Mouse (Mus musculus): ENCODE measurements at regions not wholly inside any gene's neighbourhood (a gene's known extent, or its start where the extent isn't known, plus 50 kb on each side); places are given as distances from the start of the nearest gene placed in this dataset.
A peak's percentile ranks its signal among the peaks of the same experiment; 100 is the strongest.
"Not testable (repeated sequence)": the region's sequence is repeated elsewhere in the genome, so short reads cannot be mapped to it uniquely, and the experiment has no call there.

DNA sequence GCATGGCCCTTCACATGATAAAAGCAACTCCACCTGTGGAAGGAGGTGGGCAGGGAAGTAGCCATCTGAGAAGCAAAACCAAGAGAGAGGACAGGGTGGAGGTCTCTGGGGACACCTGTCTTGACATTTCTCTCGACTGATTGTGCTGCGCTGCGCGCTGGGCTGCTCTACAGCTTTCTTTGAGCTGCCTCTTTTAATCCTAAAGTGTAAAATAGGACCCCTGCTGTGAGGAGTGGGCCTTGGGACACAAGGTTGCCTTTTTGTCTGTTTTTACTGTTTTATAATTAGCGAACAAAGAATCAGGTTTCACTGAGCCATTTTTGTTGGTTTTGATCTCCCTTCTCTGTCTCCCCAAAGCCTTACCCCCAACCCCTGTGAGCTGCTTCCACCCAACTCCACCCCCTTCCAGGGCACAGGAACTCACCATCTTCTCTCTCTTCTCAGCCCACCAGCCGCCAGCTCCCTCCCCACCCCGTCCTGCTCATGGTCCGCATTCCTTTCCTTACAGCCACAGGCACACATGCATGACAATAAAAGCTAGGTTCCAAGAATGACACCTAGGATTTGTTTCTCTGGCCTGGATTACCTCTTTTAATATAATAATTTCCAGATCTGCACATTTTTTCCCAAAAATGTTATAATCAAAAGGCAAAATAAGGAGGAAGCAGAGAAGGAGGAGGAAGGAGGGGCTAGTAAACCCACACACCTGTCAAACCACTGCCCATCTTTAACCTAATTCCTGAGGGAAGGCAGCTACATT lies 57.3 kb downstream of the Cbln4 start:
- no peak for DNase-seq

DNA sequence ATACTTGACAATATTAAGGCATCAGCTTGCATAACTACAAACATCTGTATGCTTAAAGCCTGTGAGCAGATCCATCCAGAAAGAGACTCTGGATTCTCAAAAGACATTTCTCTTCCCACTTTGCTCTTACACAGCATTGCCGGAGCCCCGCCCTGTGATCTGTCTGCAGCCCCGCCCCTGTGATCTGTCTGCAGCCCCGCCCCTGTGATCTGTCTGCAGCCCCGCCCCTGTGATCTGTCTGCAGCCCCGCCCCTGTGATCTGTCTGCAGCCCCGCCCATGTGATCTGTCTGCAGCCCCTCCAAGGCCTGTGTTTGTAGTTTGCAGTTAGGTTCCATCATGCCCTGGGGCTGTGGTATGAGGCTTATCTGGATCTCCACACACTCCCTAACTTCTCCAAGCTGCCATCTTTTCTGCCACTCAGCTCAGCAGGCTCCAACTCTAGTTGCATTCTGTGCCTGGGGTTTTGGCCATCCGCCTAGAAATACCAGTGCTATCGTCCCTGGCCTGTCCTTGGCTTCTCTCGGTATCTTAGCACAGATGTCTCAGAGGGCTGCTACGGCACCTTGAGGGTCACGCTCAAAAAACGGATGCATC lies 73.9 kb downstream of the Cbln4 start:
- no peak for DNase-seq

DNA sequence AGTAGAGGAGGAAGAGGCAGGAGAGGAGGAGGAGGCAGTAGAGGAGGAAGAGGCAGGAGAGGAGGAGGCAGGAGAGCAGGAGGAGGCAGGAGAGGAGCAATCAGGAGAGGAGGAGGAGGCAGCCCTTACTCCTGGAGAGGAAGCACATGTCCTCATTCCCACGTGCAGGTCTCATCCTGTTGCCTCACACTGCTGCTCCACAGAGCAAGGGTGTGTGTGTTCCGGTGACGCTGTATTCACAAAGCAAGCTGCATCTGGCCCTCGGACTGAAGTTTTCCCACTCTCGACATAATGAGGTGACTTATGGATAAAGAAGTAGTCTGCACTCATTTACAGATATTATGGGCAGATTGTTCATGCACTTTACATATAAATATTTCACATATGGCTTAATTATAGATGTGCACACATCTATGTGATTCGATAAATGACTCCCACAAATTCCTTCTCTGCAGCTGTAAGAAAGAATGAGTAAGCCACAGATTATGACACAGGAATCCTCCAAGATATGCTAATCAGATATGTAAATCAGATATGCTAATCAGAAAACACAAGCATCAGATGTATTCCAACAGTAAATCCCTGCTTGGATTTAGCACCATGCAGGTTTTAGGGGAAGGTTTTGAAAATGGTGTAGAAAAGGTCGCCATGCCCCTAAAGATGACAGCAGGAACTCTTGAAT lies 96.6 kb downstream of the Cbln4 start:
- peak; percentile 19 for DNase-seq

DNA sequence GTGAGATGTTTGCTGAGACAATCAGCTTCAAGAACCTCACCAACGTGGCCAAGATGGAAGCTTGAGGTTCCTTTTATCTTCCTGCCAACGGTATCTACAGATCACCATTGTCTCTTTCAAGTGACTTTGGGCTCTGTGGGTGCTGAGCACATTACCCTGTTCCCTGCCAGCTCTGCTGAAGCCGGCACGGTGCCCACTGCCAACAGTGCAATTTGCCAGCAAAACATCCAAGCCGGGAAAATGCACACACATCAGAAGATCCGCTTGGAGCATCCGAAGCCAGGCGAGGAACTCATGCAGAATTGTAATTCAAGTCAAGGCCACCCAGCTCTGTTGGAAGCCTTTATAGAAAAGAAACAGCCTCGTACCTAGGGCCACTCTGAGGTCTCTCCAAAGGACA lies 100.6 kb downstream of the Cbln4 start:
- peak; percentile 20 for DNase-seq

DNA sequence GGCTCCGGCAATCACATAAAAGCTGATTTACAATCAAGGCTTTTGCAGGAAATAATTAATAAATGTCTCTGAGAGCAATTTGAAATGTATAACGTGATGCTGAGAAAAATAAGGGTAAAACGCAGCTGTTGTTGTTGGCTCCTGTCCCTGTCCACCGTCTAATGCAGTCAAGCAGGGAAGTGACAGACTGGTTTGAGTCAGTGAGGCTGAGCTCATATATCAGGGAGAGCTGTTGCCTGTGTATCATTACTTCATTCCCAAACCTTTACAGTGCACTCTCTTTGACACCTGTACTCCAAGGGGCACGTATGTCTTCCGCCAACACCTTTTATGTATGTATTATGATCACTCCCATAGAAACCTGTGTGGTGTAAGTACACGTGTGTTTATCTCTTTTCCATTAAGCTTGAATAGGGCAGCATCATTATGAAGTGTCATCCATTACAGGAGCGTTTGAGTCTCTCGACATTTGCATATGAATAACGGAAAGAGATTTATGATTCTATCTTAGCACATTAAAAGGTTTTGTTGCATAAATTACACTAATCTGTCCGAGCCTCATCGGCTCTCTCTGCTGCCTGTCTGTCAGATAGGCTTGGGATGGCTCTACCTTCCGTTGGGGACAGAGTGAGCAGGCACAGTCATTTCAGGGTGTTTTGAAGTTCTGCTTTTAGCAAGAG lies 107.5 kb downstream of the Cbln4 start:
- DNase-seq = no peak

DNA sequence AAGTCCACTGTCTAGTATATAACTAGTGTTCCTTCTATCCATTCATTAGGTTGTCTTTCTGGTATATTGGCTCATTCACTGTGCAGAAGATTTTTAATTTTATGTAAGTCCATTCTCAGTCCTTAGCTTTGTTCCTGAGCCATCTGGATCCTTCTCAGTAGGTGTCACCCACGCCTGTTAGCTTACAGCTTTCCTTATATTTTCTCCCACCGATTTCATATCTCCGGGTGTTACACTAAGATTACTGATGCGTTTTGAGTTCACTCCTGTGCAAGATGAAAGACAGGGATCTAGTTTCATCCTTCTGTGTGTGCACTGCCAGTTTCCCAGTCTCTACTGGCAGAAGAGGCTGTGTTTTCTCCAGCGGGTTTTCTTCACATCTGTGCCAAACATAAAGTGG lies 122.3 kb downstream of the Cbln4 start:
- peak; percentile 20 for DNase-seq

DNA sequence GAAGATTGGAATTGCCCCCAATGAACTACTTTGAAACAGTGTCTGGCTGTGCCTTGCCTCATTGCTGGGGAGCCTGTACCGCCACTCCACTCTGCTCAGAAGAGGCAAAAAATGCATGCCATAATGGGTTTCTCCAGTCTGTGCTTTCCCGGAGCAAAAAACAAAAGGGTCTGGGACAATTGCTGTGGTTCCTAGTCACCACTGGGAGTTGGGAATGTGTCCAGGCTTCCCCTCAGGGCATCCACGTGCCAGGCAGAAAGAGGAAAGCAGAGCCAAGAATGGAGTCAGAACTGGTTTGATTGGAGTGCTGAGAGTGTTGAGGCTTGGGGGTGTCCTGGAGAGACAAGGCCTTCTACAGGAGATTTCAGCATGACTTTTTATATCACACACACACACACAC lies 156.0 kb downstream of the Cbln4 start:
- no peak for DNase-seq

DNA sequence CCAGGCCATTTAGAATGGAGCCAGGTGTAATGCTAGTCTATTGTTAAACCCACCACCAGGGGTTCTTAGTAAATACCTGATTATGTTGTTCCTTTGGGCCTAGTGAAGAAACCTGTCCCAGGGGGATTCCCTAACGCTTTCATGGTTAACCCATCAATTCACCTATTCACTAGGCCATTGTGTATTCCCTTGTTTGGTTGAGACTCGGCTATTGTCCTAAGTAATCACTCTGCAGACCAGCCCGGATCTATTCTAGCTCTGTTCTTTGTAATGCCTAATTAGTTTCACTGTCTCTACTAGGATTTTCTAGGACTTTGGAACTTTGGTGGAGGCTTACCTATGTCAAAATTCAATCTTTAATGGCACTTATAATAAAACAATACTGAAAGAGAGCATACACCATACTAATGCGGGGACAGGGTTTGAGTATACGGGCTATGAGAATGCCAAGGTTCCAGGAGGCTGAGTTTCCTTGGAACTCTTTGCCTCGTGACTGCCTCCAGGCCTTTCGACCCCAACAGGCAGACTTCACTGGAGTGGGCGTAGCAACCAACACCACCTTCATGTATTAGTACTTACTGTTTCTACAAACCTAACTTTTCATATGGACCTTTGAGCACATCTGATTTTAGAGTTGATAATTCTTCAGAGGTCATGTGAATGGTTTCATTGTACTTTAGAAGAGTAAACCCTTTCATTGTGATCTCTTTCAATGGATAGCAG lies 163.9 kb downstream of the Cbln4 start:
- not testable (repeated sequence) for DNase-seq

DNA sequence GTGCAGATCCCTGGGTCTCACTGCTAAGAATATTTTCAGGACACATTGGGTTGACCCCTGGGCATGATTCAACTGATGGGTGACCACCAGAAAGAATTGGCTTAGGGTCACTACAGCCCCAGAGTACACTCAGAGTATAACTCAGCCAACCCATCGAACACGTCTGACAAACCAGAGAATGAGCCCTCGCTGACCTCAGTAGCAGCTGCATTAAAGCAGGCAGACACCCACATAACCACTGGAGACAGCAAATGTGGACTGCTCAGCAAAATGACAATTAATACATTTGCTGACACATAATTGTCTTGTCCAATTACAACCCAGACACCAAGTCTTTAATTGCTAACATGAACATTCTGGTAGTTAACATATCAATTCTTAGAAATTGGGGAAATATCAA lies 175.7 kb downstream of the Cbln4 start:
- no peak for DNase-seq

DNA sequence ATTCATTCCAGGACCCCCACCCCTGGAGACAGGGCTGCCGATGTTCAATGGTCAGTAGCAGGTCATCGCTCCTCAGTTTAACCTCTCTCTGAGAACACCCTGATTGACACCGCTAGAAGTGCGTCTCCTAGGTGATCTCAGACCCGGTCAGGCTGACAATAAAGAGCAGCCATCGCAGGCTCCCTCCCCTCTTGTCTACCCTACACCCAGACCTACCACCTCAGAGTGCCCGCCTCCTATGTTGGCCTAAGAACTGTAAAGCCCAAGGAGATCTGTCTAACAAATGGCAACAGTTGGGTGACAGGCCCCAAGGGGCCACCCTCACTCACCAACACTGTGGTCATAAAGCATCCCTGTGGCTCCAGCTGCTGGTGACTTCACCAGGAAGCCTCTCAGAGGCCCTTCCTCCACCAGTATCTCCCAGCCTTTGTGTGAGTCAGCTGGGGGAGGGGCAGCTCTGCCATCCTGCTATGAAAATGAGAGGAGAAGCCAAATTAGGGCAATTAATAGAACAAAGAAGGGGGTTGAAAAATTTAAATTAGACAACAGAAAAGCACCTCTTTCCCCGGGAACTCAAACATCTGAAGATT lies 178.8 kb downstream of the Cbln4 start:
- DNase-seq = no peak

DNA sequence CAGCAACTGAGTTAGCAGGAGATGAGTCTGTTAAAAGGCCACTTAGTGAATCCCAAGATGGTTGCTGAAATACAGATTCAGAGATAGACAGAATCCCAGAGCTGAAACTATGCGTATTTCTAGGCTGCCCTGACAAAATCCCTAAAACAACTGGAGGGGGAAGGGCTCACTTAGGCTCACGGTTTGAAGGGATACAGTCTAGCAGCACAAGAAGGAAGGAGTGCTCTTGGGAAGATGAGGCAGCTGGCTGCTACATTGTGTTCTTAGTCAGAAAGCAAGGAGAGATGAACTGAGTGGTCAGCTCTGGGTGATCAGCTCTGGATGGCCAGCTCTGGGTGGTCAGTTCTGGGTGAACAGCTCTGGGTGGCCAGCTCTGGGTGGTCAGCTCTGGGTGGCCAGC lies 180.6 kb downstream of the Cbln4 start:
- no peak for DNase-seq

DNA sequence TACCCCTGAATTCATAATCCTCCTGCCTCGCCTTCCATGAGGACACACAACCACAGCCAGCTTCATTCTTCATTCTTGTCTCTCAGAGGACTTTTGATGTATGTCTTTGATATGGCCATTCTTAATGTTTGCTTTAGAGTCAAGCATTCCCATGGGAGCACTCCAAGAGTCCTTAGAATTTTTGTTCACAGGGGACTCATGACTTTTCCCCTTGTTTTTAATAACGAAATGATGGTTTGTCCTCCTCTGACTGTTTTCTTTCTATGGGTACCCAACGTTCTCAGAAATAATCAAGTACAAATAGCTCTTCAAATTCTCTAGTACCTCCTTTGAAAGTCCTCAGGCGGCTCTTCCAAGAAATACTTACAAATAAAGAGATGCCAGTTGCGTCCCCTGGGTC lies 184.4 kb downstream of the Cbln4 start:
- no peak for DNase-seq

DNA sequence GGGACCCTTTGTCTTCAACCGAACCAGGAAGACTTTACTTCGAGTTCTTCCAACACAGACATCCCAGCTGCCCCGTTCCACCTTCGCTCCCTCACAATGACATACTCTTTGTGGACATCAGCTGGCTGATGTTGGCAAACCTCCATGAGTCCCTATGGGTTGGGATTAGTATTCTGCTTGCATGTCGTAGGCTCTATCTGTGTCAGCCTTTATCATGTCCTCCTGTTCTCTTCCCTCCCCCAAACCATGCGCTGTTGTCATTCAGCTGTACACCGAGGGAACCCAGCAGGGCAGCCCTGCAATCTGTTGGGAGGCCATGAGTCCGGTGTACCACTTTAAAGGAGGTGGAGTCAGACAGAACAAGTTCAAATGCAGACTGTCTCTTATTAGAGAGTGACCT lies 186.8 kb downstream of the Cbln4 start:
- no peak for DNase-seq

DNA sequence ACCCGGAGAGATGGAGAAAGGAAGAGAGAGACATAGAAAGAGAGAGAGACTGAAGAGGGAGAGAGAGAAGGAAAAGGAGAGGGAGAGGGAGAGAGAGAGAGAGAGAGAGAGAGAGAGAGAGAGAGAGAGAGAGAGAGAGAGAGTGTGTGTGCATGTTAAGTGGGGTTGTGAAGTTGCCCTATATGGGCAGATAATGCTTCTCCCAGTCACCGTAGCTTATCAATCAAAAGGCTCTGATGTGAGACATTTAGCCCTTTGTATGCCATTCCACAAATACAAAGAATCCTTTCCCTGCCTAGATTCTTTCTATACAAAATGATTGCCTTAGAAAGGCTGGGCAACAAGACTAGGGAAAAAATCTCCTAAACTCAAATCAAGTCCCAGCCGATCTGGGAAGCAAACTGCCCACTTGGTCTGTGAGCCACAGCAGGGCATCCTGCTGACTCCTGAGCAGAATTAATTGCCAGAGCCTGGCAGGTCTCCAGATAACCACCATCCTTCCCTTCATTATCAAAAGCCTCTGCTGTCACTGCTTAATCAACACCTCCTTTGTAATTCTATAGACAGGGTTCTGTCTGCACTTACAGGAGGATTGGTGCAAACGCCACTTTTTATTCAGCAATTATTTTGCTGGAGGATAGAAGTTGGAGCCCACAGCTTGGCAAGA lies 196.3 kb downstream of the Cbln4 start:
- DNase-seq = no peak

DNA sequence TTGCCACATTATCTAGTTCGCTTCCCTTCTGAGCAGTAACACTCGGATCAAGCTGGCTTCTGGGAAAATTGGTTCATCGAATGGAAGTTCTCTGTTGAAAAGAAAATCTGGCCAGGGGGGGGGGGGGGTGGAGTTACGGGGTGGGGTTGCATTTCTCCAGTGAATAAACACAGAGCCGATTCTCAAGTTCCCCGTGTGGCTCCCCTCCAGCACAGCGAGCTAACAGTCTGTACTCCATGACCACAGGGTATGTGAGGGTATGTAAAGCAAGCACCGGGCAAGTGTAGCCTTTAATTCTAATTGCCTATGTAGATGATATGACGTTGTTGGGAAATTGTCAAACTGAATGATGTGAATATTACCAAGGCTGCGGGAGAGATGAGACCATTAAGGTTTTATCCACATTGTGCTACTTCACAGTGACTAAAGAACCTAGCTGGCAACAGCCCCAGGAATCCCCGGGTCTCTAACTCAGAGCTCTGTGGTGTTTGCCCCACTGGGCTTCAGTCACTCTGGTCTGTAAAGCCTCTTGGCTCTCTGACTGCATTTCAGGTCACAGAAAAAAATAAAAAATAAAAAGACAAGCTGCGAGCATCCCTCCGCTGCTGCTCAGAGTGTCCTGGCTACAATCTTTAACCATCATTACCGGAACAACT lies 203.1 kb downstream of the Cbln4 start:
- no peak for DNase-seq

DNA sequence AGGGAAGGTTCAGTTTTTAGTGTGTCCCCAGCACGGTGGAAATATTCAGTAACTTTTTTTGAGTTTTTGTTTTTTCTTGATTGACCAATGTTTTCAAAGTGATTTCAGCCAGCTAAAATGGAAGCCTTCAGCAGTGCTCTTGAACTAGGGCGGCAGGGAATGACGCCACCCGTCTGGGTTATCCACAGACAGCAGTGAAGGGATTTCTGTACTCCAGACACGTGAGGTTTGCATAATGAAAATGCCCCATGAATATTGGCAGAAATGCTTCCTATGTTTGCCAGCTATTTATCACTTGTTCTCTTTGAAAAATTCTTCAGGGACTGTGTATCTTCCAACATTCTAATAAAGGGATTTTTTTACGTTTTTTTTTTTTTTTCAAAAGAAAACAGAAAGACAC lies 221.1 kb downstream of the Cbln4 start:
- no peak for DNase-seq

DNA sequence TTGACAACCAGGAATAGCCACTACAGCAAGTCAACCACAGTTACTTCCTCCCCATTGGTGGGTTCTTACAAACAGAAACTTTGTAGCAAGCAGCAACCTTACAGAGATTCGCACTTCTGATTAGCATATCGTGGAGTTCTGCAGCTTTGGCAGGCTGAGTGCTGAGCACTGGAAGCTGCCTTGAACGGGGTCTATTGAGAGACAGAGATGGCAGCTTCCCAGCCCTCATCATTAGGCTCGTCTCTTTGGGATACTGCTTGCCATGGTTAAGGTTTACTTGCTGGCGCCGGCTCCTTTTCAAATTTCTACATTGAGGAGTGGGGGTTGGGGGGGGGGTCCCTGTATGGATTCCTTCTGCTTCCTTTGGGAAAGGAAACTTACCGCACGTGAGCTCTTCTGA lies 224.8 kb downstream of the Cbln4 start:
- no peak for DNase-seq

DNA sequence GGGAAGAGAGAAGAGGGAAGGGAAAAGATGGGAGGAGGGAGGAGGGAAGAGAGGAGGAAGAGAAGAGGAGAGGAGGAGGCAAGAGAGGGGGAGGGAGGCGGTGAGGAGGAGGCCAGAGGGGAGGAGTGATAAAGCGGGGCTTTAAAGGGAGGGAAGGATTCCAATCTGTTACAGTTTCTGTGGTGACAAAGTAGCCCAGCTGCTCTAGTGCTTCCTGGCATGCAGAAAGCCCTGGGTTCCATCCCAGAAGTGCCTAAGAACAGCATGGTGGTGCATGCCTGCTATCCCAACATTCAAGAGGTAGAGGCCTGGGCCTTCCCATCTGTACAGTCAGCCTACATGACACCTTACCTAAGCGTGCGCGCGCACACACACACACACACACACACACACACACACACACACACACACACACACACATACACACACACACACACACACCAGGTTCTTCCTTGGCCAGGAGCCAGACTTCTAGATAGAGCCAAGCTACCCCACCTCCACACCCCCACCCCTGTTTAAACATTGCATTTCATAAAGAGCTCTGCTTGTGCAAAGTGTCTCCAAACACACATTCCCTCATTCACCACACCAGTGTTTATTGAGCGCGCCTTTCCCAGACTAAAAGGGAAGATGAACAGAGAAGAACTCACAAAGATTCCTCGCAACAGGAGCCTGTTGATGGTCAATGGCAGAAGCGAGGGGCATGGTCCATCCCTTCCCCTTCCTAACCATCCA lies 226.4 kb downstream of the Cbln4 start:
- DNase-seq = peak; percentile 26

DNA sequence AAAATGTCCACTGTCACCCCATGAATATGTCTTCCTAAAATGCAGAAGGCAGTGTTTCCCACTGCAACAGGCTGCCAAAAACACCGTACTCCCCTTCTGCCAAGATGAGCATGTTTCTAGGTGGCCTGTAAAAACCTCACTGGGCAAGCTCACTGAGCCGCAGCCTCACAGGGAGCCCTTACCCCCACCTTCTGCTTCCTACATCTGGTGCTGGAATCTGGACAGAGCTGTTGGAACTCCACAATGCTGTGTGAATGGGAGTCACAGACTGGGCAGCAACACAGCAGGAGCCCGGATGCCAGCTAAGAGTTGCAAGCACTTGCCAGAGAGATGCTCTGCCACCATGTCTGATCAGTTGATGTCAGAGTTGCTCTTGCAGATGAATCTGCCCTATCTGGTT lies 230.6 kb downstream of the Cbln4 start:
- no peak for DNase-seq

DNA sequence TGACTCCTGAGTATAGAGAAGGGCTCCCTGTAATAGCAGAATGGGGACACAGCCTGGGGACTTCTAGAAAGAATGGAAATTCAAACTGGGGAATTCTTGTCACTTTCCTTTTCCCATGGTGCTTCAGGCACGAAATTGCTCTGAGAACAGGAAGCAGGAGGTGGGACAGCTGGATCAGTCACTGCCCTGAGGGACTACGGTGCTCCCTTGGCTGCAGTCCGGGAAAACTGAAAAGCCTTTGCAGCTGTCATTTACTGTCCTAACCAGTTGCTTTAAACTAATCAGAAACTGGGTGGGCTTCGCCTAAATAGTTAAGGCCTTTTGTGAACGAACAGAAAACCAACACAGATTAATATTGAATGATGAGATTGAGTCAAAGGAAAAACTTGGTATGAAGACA lies 237.9 kb downstream of the Cbln4 start:
- DNase-seq = no peak

Measured in right cerebral cortex, postnatal 25 days (tissue).